Mouse (Mus musculus): ENCODE data around the gene Gm27021.
"Not testable (repeated sequence)": the region's sequence is repeated elsewhere in the genome, so short reads cannot be mapped to it uniquely, and the experiment has no call there.

The Gm27021 gene

GRCm38 (mm10) chr8:120685591-120685990, 17.7 kb upstream of the Gm27021 start:
- DNase-seq (ENCODE audit: low spot score), result no peak

- DNase-seq (ENCODE audit: low spot score), result peak; percentile 52
These were observed 17.2 kb upstream of the Gm27021 start for GRCm38 (mm10) chr8:120685097-120685496.

GRCm38 (mm10) chr8:120684082-120684481, 16.2 kb upstream of the Gm27021 start:
- no peak for DNase-seq (ENCODE audit: low spot score)

- DNase-seq (ENCODE audit: low spot score), result peak; percentile 59
These were observed 15.7 kb upstream of the Gm27021 start for GRCm38 (mm10) chr8:120683602-120684001.

GRCm38 (mm10) chr8:120681113-120681512, 13.2 kb upstream of the Gm27021 start:
- DNase-seq (ENCODE audit: low spot score), result no peak

- not testable (repeated sequence) for DNase-seq (ENCODE audit: low spot score)
These were observed 12.5 kb upstream of the Gm27021 start for GRCm38 (mm10) chr8:120680405-120680804.

- DNase-seq (ENCODE audit: low spot score), result no peak
These were observed 11.9 kb upstream of the Gm27021 start for GRCm38 (mm10) chr8:120679629-120680387.

GRCm38 (mm10) chr8:120678447-120678846, 10.6 kb upstream of the Gm27021 start:
- DNase-seq (ENCODE audit: low spot score), result peak; percentile 61

- no peak for DNase-seq (ENCODE audit: low spot score)
These were observed 7.8 kb upstream of the Gm27021 start for GRCm38 (mm10) chr8:120675718-120676117.

GRCm38 (mm10) chr8:120673298-120673697, 5.4 kb upstream of the Gm27021 start:
- DNase-seq (ENCODE audit: low spot score), result no peak

GRCm38 (mm10) chr8:120672626-120673229, 4.8 kb upstream of the Gm27021 start:
- DNase-seq (ENCODE audit: low spot score), result no peak

GRCm38 (mm10) chr8:120671775-120672174, 3.9 kb upstream of the Gm27021 start:
- no peak for DNase-seq (ENCODE audit: low spot score)

- DNase-seq (ENCODE audit: low spot score), result no peak
These were observed 561 bp upstream of the Gm27021 start, which contains the start of gene Emc8 for GRCm38 (mm10) chr8:120668374-120668905. Gene Emc8, minus strand, starts transcription at chr8:120668573.

GRCm38 (mm10) chr8:120666807-120667470, 940 bp downstream of the Gm27021 start:
- no peak for DNase-seq (ENCODE audit: low spot score)

- no peak for DNase-seq (ENCODE audit: low spot score)
These were observed 2.0 kb downstream of the Gm27021 start for GRCm38 (mm10) chr8:120665726-120666455.

GRCm38 (mm10) chr8:120664566-120664965, 3.3 kb downstream of the Gm27021 start:
- no peak for DNase-seq (ENCODE audit: low spot score)

GRCm38 (mm10) chr8:120657415-120657814, 10.5 kb downstream of the Gm27021 start:
- no peak for DNase-seq (ENCODE audit: low spot score)

- DNase-seq (ENCODE audit: low spot score), result no peak
These were observed 11.4 kb downstream of the Gm27021 start for GRCm38 (mm10) chr8:120656322-120657052.

- DNase-seq (ENCODE audit: low spot score), result no peak
These were observed 20.3 kb downstream of the Gm27021 start, which contains the start of gene 1190005I06Rik for GRCm38 (mm10) chr8:120647532-120647931. Gene 1190005I06Rik, minus strand, starts transcription at chr8:120647632.

GRCm38 (mm10) chr8:120644663-120645062, 23.2 kb downstream of the Gm27021 start:
- no peak for DNase-seq (ENCODE audit: low spot score)

- no peak for DNase-seq (ENCODE audit: low spot score)
These were observed 25.7 kb downstream of the Gm27021 start for GRCm38 (mm10) chr8:120642031-120642662.

Measured in yolk sac, embryonic 10.5 days (tissue).